Mouse (Mus musculus): ENCODE measurements around the gene Nanog.

- TF ChIP-seq CTCF (IDR thresholded peaks at IDR 0.05; ENCODE audit: borderline replicate concordance, control insufficient read depth, extremely low read depth, insufficient read depth, low read length, poor library complexity), result no peak
- no peak for TF ChIP-seq POLR2A (IDR thresholded peaks at IDR 0.05; ENCODE audit: control insufficient read depth, extremely low read depth, insufficient read depth, low read length, poor library complexity)
Measured at GRCm38 (mm10) chr6:122703251-122703650, 4.0 kb upstream of the Nanog start.
